Mouse (Mus musculus): ENCODE data around the gene Olfr632.

- no peak for TF ChIP-seq POLR2A (IDR thresholded peaks at IDR 0.05; ENCODE audit: insufficient read length, low read depth)
- no peak for TF ChIP-seq POLR2AphosphoS2 (IDR thresholded peaks at IDR 0.05; ENCODE audit: insufficient read length, low read depth)
- TF ChIP-seq TCF12 (IDR thresholded peaks at IDR 0.05; ENCODE audit: insufficient read depth, poor library complexity, severe bottlenecking): no peak
- TF ChIP-seq MAX (IDR thresholded peaks at IDR 0.05; ENCODE audit: low read depth): no peak
- TF ChIP-seq USF1 (IDR thresholded peaks at IDR 0.05; ENCODE audit: low read depth): no peak
- TF ChIP-seq SRF (IDR thresholded peaks at IDR 0.05; ENCODE audit: control insufficient read depth, insufficient read length, low read depth): no peak
- TF ChIP-seq MYOG (IDR thresholded peaks at IDR 0.05; ENCODE audit: control insufficient read depth in 1 of 3, insufficient read depth in 1 of 3, insufficient read length in 2 of 3, low read depth in 2 of 3): no peak
- no peak for TF ChIP-seq CEBPB (IDR thresholded peaks at IDR 0.05; ENCODE audit: insufficient read depth, poor library complexity, severe bottlenecking)
Observed at GRCm38 (mm10) chr7:103942730-103943129, 8.6 kb downstream of the Olfr632 start.
